Mouse (Mus musculus) lung, postnatal 14 days (tissue): ENCODE results near the gene Plch2.
A peak's percentile ranks its signal among the peaks of the same experiment; 100 is the strongest.

Source experiments
- DNase-seq: peaks from one replicate; pipeline ENCODE4 v3.0.0; 2021

The Plch2 gene

GRCm38 (mm10) chr4:154983767-154984166, 72.8 kb downstream of the Plch2 start:
- no peak for DNase-seq

- DNase-seq: no peak
Observed at GRCm38 (mm10) chr4:154982247-154983120, 74.1 kb downstream of the Plch2 start.

- peak; percentile 56 for DNase-seq
Observed at GRCm38 (mm10) chr4:154981530-154981929, 75.1 kb downstream of the Plch2 start.

- DNase-seq: peak; percentile 40
Observed at GRCm38 (mm10) chr4:154981076-154981475, 75.5 kb downstream of the Plch2 start.

GRCm38 (mm10) chr4:154980110-154980509, 76.5 kb downstream of the Plch2 start:
- DNase-seq: no peak

- DNase-seq: no peak
Observed at GRCm38 (mm10) chr4:154974163-154974611, 82.4 kb downstream of the Plch2 start.

GRCm38 (mm10) chr4:154972546-154972945, 84.0 kb downstream of the Plch2 start:
- DNase-seq: no peak

GRCm38 (mm10) chr4:154967173-154967572, 89.4 kb downstream of the Plch2 start:
- DNase-seq: peak; percentile 64

GRCm38 (mm10) chr4:154965856-154966255, 90.7 kb downstream of the Plch2 start:
- no peak for DNase-seq

GRCm38 (mm10) chr4:154964581-154965235, 91.9 kb downstream of the Plch2 start:
- no peak for DNase-seq

GRCm38 (mm10) chr4:154963901-154964580, 92.5 kb downstream of the Plch2 start, which contains the start of gene Pank4:
Gene Pank4, plus strand, starts transcription at chr4:154964123.
- peak; percentile 91 for DNase-seq

- DNase-seq: no peak
Observed at GRCm38 (mm10) chr4:154963190-154963836, 93.3 kb downstream of the Plch2 start.

- DNase-seq: no peak
Observed at GRCm38 (mm10) chr4:154962683-154963082, 93.9 kb downstream of the Plch2 start.

- DNase-seq: peak; percentile 44
Observed at GRCm38 (mm10) chr4:154961911-154962310, 94.7 kb downstream of the Plch2 start.

GRCm38 (mm10) chr4:154961226-154961738, 95.3 kb downstream of the Plch2 start:
- peak; percentile 37 for DNase-seq

- DNase-seq: no peak
Observed at GRCm38 (mm10) chr4:154960690-154961225, 95.8 kb downstream of the Plch2 start, which contains the start of gene Hes5. Gene Hes5, plus strand, starts transcription at chr4:154960923.

GRCm38 (mm10) chr4:154960021-154960689, 96.4 kb downstream of the Plch2 start:
- no peak for DNase-seq

GRCm38 (mm10) chr4:154958621-154959020, 98.0 kb downstream of the Plch2 start:
- DNase-seq: no peak

- no peak for DNase-seq
Observed at GRCm38 (mm10) chr4:154958171-154958570, 98.4 kb downstream of the Plch2 start.

GRCm38 (mm10) chr4:154957289-154957993, 99.1 kb downstream of the Plch2 start:
- DNase-seq: no peak

GRCm38 (mm10) chr4:154956604-154957003, 100.0 kb downstream of the Plch2 start:
- no peak for DNase-seq
